Mouse (Mus musculus) cerebellum, adult 2 months (tissue): ENCODE data around the gene Sae1. TPM values are rescaled to one million over a fixed set of nuclear protein-coding genes. Genes with fewer than 3 reads are reported as not detected.
A peak's percentile ranks its signal among the peaks of the same experiment; 100 is the strongest.
"Not testable (repeated sequence)": the region's sequence is repeated elsewhere in the genome, so short reads cannot be mapped to it uniquely, and the experiment has no call there.

ENCODE experiments used
- DNase-seq, 2 experiments: peaks; one replicate each; pipeline ENCODE4 v3.0.0; 2021
- H3K27ac ChIP-seq: fragments of 200-500 bp; 2 replicates; pipeline ENCODE4 v1.5.1; 2012; ENCODE audit warnings: low read length, control low read depth, inconsistent platforms; ENCODE audit not compliant: insufficient read depth
- H3K27me3 ChIP-seq: fragments of 200-500 bp; 2 replicates; pipeline ENCODE4 v1.6.1; 2012; ENCODE audit warnings: inconsistent platforms, mild to moderate bottlenecking, low read length, moderate library complexity; ENCODE audit not compliant: control insufficient read depth, insufficient read depth
- H3K4me1 ChIP-seq: fragments of 200-500 bp; 2 replicates; pipeline ENCODE4 v1.6.1; 2011; ENCODE audit warnings: low read length; ENCODE audit not compliant: control insufficient read depth, insufficient read depth
- H3K4me3 ChIP-seq: fragments of 200-500 bp; replicated peaks from 2 replicates; pipeline ENCODE3; 2011; ENCODE audit warnings: mild to moderate bottlenecking, low read depth, low read length, control low read depth; ENCODE audit not compliant: insufficient read depth
- CTCF ChIP-seq: fragments of 200-500 bp; IDR thresholded peaks from 2 replicates; pipeline ENCODE4 v1.5.1; 2011; ENCODE audit warnings: low read depth, mild to moderate bottlenecking, control low read depth, low read length, moderate library complexity, borderline replicate concordance; ENCODE audit not compliant: insufficient read depth
- POLR2A ChIP-seq: fragments of 200-500 bp; IDR thresholded peaks from 2 replicates; pipeline ENCODE4 v1.6.1; 2011; ENCODE audit warnings: low read length, control low read depth, borderline replicate concordance; ENCODE audit not compliant: insufficient read depth
- WGBS: fragments of 180-500 bp; shearing (Covaris S2); methylation state at CpG from one replicate; pipeline ENCODE4 v1.1.7; 2018; 5-methylcytosine and 5-hydroxymethylcytosine counted together
- polyA plus RNA-seq: library from polyadenylated mRNA; depleted of rRNA; stranded (reverse); fragments of >200 nt; gene quantifications from 2 replicates; pipeline ENCODE4 v1.2.3, GENCODE M21; 2012

Sae1 gene
- polyA plus RNA-seq, 1 experiment: 84.0 TPM

DNA sequence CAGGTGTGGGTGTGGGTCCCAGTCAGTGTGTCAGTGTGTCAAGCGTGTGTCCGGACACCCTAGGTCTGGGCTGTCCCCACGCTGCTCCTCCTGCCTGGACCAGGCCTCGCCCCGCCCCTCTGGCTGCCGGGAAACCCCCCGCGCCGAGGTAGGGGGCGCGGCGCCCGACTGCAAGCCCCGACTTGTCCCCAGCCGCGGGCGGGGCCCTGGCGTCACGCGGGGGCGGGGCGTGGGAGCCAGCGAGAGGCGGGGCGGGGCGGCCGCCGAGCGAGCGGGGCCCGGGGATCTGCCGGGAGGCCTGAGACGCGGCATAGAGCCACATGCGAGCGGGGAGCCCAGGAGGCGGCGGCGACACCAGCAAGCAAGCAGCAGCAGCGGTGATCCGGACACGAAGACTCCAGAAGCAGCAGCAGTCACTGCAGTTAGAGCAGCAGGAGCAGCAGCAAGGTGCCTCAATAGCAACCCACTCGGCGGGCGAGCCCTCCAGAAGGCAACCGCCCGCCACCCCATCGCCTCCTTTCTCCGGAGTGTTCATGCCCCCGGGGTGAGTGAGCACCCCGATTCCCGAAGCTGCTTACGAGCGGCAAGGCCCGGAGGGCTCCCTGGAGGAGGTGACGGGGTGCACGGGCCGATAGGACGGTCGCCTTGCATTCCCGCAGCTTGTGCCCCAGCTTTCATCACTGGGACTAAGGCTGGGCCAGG lies 78.1 kb downstream of the Sae1 start:
- DNase-seq: peak; percentile 89 to 92
- peaks cover 11% of the 10 kb centered on the region for H3K4me1 ChIP-seq
- WGBS: under 1% methylated on average over 61 of the region's 61 CpGs
- peak overlapping the region; percentile 91 for H3K4me3 ChIP-seq
- H3K27ac ChIP-seq: peak overlapping the region; percentile 70
- TF ChIP-seq POLR2A: peak; percentile 45; the same call in 1 of the 2 replicates
- TF ChIP-seq CTCF: no peak
- H3K27me3 ChIP-seq: no peaks in the 10 kb centered on the region

DNA sequence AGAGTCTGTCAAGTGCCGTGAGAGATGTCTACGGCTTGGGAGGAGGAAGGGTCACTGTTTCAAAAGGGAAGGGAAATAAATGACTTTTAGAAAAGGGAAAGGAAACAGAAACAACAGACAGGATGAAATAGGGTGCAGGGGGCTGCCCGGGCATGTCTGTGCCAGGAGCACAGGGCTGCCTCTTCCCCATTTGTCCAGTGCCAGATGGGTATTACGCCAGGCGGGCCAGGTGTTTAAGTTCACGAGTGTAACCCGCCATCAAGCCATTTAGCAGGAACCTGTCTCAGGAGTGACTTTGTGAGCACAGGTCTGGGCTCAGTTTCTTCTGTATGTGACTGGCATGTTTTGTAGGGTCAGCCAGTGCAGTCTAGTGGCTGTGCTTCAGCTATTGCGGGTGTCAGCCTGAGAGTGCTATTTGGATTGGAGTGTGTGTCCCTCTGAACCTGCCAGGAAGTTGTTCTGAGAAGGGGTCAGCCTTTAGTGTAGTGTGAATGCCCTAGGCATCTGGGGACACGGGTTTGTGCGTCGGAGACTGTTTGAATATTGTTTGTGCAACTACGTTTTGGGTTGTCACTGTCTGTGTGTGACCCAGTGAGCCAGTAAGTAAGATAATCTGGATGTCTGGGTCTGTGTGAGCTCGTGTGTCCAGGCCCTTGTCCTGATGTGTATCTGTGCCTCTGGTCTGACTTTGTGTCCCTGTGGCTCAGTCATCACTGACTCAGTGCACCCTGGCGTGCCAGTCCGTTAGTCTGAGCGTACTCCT lies 78.9 kb downstream of the Sae1 start:
- WGBS: 29% methylated on average over 16 of the region's 16 CpGs
- H3K4me1 ChIP-seq: peaks cover 11% of the 10 kb centered on the region
- H3K27me3 ChIP-seq: no peaks in the 10 kb centered on the region
- TF ChIP-seq POLR2A: no peak
- TF ChIP-seq CTCF: no peak
- H3K27ac ChIP-seq: peak overlapping the region; percentile 66
- no peak for DNase-seq
- peak overlapping the region; percentile 91 for H3K4me3 ChIP-seq

DNA sequence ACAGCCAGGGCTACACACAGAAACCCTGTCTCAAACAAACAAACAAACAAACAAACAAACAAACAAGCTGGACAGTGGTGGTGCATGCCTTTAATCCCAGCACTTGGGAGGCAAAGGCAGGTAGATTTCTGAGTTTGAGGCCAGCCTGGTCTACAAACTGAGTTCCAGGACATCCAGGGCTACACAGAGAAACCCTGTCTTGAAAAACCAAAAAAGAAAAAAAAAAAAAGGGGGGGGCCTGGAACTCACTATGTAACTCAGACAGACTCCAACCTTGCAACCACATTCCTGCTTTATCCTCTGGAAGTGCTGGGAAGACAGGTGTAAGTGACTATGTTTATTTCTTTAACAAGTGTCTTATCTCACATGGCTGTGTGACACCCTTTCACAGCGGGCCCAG lies 79.5 kb downstream of the Sae1 start, which contains the start of gene Bbc3:
TSS of gene Bbc3 (plus strand) at position 301 of the 400 bp plus-strand sequence.
- Histone ChIP-seq H3K27ac (peak within 1 kb of the TSS; percentile 66), H3K4me3 (peak within 1 kb of the TSS; percentile 91)
- 75% methylated on average over 1 of the region's 1 CpGs for WGBS
- not testable (repeated sequence) for H3K4me1 ChIP-seq, DNase-seq, H3K27me3 ChIP-seq

DNA sequence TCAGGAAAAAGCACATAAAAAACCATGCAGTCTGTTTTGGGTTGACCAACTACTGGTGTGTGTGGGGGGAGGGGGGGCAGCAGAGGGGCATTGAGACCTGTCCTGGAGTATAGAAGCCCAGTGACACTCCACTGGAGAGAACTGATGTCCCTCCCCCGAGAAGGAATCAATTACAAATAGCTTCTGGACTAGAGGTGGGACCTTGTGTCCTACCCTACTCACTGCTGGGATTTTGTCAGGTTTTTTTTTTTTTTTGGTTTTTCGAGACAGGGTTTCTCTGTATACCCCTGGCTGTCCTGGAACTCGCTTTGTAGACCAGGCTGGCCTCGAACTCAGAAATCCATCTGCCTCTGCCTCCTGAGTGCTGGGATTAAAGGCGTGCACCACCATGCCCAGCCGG lies 80.5 kb downstream of the Sae1 start:
- DNase-seq: not testable (repeated sequence)
- WGBS: 79% methylated on average over 6 of the region's 6 CpGs

DNA sequence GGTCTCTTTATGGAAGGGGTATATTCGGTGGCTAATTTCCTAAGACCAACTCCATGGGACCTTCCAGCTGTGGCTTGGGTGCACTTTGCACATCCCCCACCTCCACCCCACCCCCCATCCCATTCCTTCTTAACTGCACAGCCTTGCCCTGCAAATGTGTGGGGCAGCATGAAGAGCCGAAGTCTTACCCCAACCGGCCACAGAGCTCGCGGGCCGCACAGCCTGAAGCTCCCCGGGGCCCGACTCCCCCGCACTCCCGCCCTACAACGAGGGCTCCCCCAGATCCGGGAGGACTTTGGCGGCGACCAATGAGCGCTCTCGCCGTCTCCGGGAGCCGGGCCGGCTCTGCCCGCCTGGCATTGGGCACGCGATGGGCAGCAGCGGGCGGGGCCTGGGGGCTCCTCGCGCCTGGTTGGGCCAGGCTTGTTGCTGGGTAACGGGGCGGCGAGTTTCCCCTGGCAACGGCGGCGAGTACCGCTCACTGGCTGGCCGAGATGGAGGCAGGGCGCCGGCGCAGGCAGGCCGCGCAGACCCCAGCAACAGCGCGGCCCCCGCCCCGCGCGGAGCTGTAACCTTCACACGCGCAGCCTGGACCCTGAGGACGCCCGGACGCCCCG lies 88.1 kb downstream of the Sae1 start:
- peak overlapping the region; percentile 88 for H3K4me3 ChIP-seq
- H3K4me1 ChIP-seq: peaks cover 18% of the 10 kb centered on the region
- TF ChIP-seq CTCF (no peak), POLR2A (peak; percentile 80; the same call in 1 of the 2 replicates)
- no peaks in the 10 kb centered on the region for H3K27me3 ChIP-seq
- under 1% methylated on average over 52 of the region's 52 CpGs for WGBS
- H3K27ac ChIP-seq: peak overlapping the region; percentile 91
- peak; percentile 95 to 98 for DNase-seq

More for the DNA sequence above, 80.5 kb downstream of the Sae1 start:
- not testable (repeated sequence) for H3K27ac ChIP-seq, H3K4me1 ChIP-seq, H3K27me3 ChIP-seq, H3K4me3 ChIP-seq

DNA sequence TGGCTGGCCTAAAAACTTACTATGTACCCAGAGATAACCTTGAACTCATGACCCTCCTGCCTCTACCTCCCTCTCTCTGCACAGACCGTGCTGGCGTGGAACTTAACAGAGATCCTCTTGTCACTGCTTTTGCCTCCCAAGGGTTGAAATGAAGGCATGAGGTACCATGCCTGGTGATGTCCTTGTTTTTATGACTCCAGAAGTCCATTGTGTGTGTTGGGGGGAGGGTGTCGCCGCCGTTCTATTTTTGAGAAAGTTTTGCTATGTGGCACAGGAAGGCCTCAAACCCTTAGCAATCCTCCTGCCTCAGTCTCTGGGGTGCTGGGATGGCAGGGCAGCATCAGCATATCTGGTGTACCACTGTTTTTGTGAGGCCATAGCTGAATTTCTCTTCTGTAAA lies 88.7 kb downstream of the Sae1 start:
- peak overlapping the region; percentile 91 for H3K27ac ChIP-seq
- peaks cover 18% of the 10 kb centered on the region for H3K4me1 ChIP-seq
- TF ChIP-seq POLR2A: no peak
- no peak for TF ChIP-seq CTCF
- no peaks in the 10 kb centered on the region for H3K27me3 ChIP-seq
- peak overlapping the region; percentile 88 for H3K4me3 ChIP-seq
- WGBS: 77% methylated on average over 5 of the region's 5 CpGs
- no peak for DNase-seq

DNA sequence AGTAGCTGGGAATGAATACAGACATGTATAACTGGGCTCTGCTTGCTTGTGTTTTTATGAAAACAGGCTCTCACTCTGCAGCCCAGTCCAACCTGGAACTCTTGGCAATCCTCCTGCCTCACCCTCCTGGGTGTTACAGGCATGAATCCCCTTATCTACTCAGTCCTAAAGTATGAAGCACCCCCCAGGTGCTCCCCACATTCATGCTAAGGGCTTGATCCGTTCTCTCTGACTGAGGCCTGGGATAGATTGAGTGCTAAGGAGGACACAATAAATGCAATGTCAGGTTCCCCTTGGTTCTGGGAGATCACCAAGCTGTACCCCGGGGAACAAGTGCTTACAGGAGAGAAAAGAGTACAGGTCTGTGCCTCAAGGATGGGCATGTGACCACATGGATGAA lies 90.0 kb downstream of the Sae1 start:
- no peaks in the 10 kb centered on the region for H3K27me3 ChIP-seq
- WGBS: 70% methylated on average over 2 of the region's 2 CpGs
- TF ChIP-seq CTCF: no peak
- no peak for TF ChIP-seq POLR2A
- peaks cover 18% of the 10 kb centered on the region for H3K4me1 ChIP-seq
- no peak for DNase-seq
- no peak overlapping the region for H3K4me3 ChIP-seq
- 0 out of 2 replicates have a peak overlapping the region, but pooled peaks have one; percentile 16 for H3K27ac ChIP-seq

DNA sequence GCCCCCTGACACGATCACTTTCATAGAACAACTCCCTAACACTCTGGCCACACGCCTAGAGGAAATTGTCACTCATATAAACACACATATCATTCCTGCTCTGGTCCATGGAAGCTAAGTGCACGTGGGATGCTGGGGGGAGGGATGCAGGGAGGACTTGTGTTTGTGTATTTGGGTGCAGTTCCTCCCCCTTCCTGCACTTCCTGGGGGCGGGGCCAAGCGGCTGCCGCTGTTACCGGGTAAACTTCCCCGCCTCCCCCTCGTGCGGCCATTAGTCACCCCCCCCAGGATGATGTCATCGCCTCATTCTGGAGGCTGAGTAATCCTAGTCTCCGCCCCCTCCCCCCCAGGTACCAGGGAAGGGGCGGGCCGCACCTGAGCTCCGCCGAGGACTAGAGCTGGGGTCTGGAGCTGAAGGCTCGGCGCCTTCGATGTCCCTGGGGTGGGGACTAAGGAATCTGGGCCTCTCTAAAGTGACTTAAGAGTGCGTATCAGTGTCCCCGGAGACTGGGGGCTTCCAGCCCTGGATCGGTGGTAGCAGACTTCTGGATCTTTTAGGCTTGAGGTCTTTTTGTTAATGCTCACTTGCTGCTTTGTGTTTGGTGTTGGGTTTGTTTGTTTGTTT lies 90.7 kb downstream of the Sae1 start:
- WGBS: 1% methylated on average over 22 of the region's 22 CpGs
- H3K27me3 ChIP-seq: no peaks in the 10 kb centered on the region
- DNase-seq: peak; percentile 88 to 92

More for the DNA sequence above, 90.7 kb downstream of the Sae1 start:
- Histone ChIP-seq H3K4me3 (peak overlapping the region; percentile 62), H3K27ac (peak overlapping the region; percentile 93), H3K4me1 (peaks cover 18% of the 10 kb centered on the region)
- TF ChIP-seq CTCF (peak; percentile 40; the same call in 1 of the 2 replicates), POLR2A (peak; percentile 66; the same call in 1 of the 2 replicates)
